Mouse (Mus musculus) cerebellum, adult 9-10 months (tissue): ENCODE measurements at regions not wholly inside any gene's neighbourhood (a gene's known extent, or its start where the extent isn't known, plus 50 kb on each side); places are given as distances from the start of the nearest gene placed in this dataset.

Experiments
- DNase-seq: peaks from one replicate; pipeline ENCODE4 v3.0.0; 2022

GRCm38 (mm10) chr1:30540088-30540698 lies 333.5 kb downstream of the Phf3 start:
- no peak for DNase-seq

- no peak for DNase-seq
These were observed 336.4 kb downstream of the Phf3 start for GRCm38 (mm10) chr1:30536989-30537975.

GRCm38 (mm10) chr1:30517348-30517747 lies 356.4 kb downstream of the Phf3 start:
- DNase-seq = no peak

- DNase-seq = no peak
These were observed 357.9 kb downstream of the Phf3 start for GRCm38 (mm10) chr1:30515846-30516245.

- DNase-seq = no peak
These were observed 370.5 kb downstream of the Phf3 start for GRCm38 (mm10) chr1:30503224-30503623.

GRCm38 (mm10) chr1:30460295-30460958 lies 413.3 kb downstream of the Phf3 start:
- DNase-seq = no peak

GRCm38 (mm10) chr1:30437964-30438363 lies 435.8 kb downstream of the Phf3 start:
- no peak for DNase-seq

- no peak for DNase-seq
These were observed 457.1 kb downstream of the Phf3 start for GRCm38 (mm10) chr1:30416582-30416981.

- DNase-seq = no peak
These were observed 458.8 kb downstream of the Phf3 start for GRCm38 (mm10) chr1:30414881-30415439.
